Comparison of ENCODE assay signal across 33 mouse cellular contexts in the genomic region with DNA sequence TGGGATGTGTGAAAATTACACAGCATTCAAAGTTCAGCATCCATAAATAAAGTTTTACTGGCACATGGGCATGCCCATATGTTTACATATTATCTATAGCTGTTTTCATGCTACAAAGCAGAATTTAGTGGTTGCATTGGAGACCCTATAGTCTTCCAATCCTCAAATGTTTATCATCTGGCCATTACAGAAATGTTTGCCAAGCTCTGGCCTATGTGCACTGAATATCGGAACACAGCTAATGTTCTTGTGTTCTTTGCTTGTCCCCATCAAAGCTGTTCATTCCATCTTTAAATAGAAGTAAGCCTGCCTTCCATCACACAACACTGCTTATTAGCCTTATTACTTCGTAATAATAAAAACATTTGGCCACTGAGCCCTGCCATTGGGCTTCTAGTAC. TPM values are rescaled to one million over a fixed set of nuclear protein-coding genes. Genes with fewer than 3 reads are reported as not detected.
"Had no signal": no experiment of that assay in that cellular context is flagged by ENCODE, and none has a peak within 500 bp of the region (broad histone marks: within the 10 kb centered on the region; RNA-seq: fewer than 3 reads in every experiment).

No protein-coding gene starts in this region.

- H3K36me3 ChIP-seq: limb, embryonic 10.5 days; limb, embryonic 12.5 days; limb, embryonic 13.5 days; limb, embryonic 15.5 days; liver, embryonic 12.5 days; liver, embryonic 13.5 days; liver, embryonic 15.5 days; midbrain, embryonic 10.5 days; midbrain, embryonic 12.5 days; midbrain, embryonic 13.5 days; midbrain, embryonic 15.5 days; neural tube, embryonic 12.5 days had no signal

- H3K27me3 ChIP-seq: liver, embryonic 13.5 days; liver, embryonic 15.5 days; megakaryocyte, embryonic 14.5 days had no signal

- H3K9ac ChIP-seq: limb, embryonic 12.5 days; limb, embryonic 13.5 days; limb, embryonic 15.5 days; liver, embryonic 12.5 days; liver, embryonic 13.5 days; liver, embryonic 14.5 days; liver, embryonic 15.5 days; liver, postnatal 0 days; midbrain, embryonic 12.5 days; midbrain, embryonic 13.5 days; midbrain, embryonic 15.5 days; neural tube, embryonic 12.5 days had no signal

- H3K4me1 ChIP-seq: limb, embryonic 10.5 days; limb, embryonic 12.5 days; limb, embryonic 13.5 days; limb, embryonic 15.5 days; liver, embryonic 12.5 days; liver, embryonic 13.5 days; liver, embryonic 15.5 days; megakaryocyte, embryonic 14.5 days; midbrain, embryonic 10.5 days; midbrain, embryonic 12.5 days; midbrain, embryonic 13.5 days; midbrain, embryonic 15.5 days; neural tube, embryonic 12.5 days had no signal

- ATAC-seq: liver, embryonic 12.5 days; liver, postnatal 0 days; midbrain, embryonic 13.5 days; midbrain, embryonic 15.5 days; midbrain, embryonic 16.5 days had no signal

- H3K4me3 ChIP-seq: left cerebral cortex, adult 2 months; limb, embryonic 10.5 days; limb, embryonic 12.5 days; limb, embryonic 13.5 days; limb, embryonic 15.5 days; liver, embryonic 12.5 days; liver, embryonic 13.5 days; liver, embryonic 15.5 days; megakaryocyte, embryonic 14.5 days; midbrain, embryonic 10.5 days; midbrain, embryonic 12.5 days; midbrain, embryonic 13.5 days; midbrain, embryonic 15.5 days; myocyte; neural tube, embryonic 12.5 days had no signal

- H3K9me3 ChIP-seq: limb, embryonic 10.5 days; limb, embryonic 12.5 days; limb, embryonic 13.5 days; limb, embryonic 15.5 days; liver, embryonic 12.5 days; liver, embryonic 13.5 days; liver, embryonic 15.5 days; megakaryocyte, embryonic 14.5 days; midbrain, embryonic 10.5 days; midbrain, embryonic 12.5 days; midbrain, embryonic 13.5 days; midbrain, embryonic 15.5 days; neural tube, embryonic 12.5 days had no signal

- DNase-seq: layer of hippocampus, postnatal 36 days; left cerebral cortex, postnatal 4 days; liver; liver, embryonic 13.5 days; liver, postnatal 0 days; lung, adult 2 months; lung, postnatal 10 days; lung, postnatal 14 days; lung, postnatal 36 days; lung, postnatal 4 days; midbrain, embryonic 14.5 days had no signal

- H3K27ac ChIP-seq: left cerebral cortex, adult 2 months; limb, embryonic 10.5 days; limb, embryonic 12.5 days; limb, embryonic 13.5 days; limb, embryonic 15.5 days; liver, embryonic 12.5 days; liver, embryonic 13.5 days; liver, embryonic 14.5 days; liver, embryonic 15.5 days; macrophage; midbrain, embryonic 10.5 days; midbrain, embryonic 12.5 days; midbrain, embryonic 13.5 days; midbrain, embryonic 15.5 days; neural tube, embryonic 12.5 days had no signal

- H3K4me2 ChIP-seq: limb, embryonic 12.5 days; limb, embryonic 13.5 days; limb, embryonic 15.5 days; liver, embryonic 11.5 days; liver, embryonic 12.5 days; liver, embryonic 13.5 days; liver, embryonic 15.5 days; midbrain, embryonic 11.5 days; midbrain, embryonic 12.5 days; midbrain, embryonic 13.5 days; midbrain, embryonic 15.5 days; neural tube, embryonic 12.5 days had no signal

RNA-seq across cellular contexts. Expression of gene Grpr, which starts 16.6 kb away (rescaled TPM):
- polyA plus RNA-seq: liver, adult 2 months; liver, embryonic 11.5 days; liver, embryonic 12.5 days; liver, embryonic 13.5 days; liver, embryonic 14.5 days; liver, embryonic 16.5 days; liver, postnatal 0 days; macrophage; midbrain, embryonic 11.5 days; midbrain, embryonic 12.5 days; myocyte; neural tube, embryonic 11.5 days had no signal
